Mouse (Mus musculus) olfactory bulb, adult 2 months (tissue): ENCODE measurements at regions not wholly inside any gene's neighbourhood (a gene's known extent, or its start where the extent isn't known, plus 50 kb on each side); places are given as distances from the start of the nearest gene placed in this dataset.

Experiments
- CTCF ChIP-seq: fragments of 200-500 bp; IDR thresholded peaks from 2 replicates; pipeline ENCODE4 v1.5.1; 2012; ENCODE audit warnings: low read depth, mild to moderate bottlenecking, low read length, moderate library complexity; ENCODE audit not compliant: insufficient read depth
- POLR2A ChIP-seq: fragments of 200-500 bp; IDR thresholded peaks from 2 replicates; pipeline ENCODE4 v1.6.1; 2012; ENCODE audit warnings: mild to moderate bottlenecking, low read depth, low read length, moderate library complexity; ENCODE audit not compliant: insufficient read depth

- no peak for TF ChIP-seq CTCF
- TF ChIP-seq POLR2A = no peak
These were observed 94.3 kb upstream of the Unc5b start for GRCm38 (mm10) chr10:60925644-60926043.
